Mouse (Mus musculus) midbrain, embryonic 15.5 days (tissue): ENCODE measurements around the gene Cfap43. TPM values are rescaled to one million over a fixed set of nuclear protein-coding genes. Genes with fewer than 3 reads are reported as not detected.

Experiments
- ATAC-seq: fragments of 200-750 bp; cut with Nextera tagmentation; replicated peaks from 2 replicates; pipeline ENCODE4 v1.8.0; 2017; ENCODE audit warnings: moderate TSS enrichment
- H3K27ac ChIP-seq: fragments of 300-500 bp; sonication (generic); 2 replicates; pipeline ENCODE4 v1.5.1; 2015; ENCODE audit warnings: mild to moderate bottlenecking, inconsistent platforms
- H3K27me3 ChIP-seq: fragments of 300-500 bp; sonication (generic); replicated peaks from 2 replicates; pipeline ENCODE4 v1.6.1; 2015; ENCODE audit warnings: inconsistent platforms
- H3K36me3 ChIP-seq: fragments of 300-500 bp; sonication (generic); replicated peaks from 2 replicates; pipeline ENCODE4 v1.6.1; 2015; ENCODE audit warnings: inconsistent platforms
- H3K4me1 ChIP-seq: fragments of 300-500 bp; sonication (generic); 2 replicates; pipeline ENCODE4 v1.6.1; 2015; ENCODE audit warnings: inconsistent platforms
- H3K4me2 ChIP-seq: fragments of 300-500 bp; sonication (generic); 2 replicates; pipeline ENCODE4 v1.6.1; 2015; ENCODE audit warnings: inconsistent platforms, mild to moderate bottlenecking, moderate library complexity
- H3K4me3 ChIP-seq: fragments of 300-500 bp; sonication (generic); 2 replicates; pipeline ENCODE4 v1.5.1; 2015; ENCODE audit warnings: mild to moderate bottlenecking, inconsistent platforms
- H3K9ac ChIP-seq: fragments of 300-500 bp; sonication (generic); 2 replicates; pipeline ENCODE4 v1.6.1; 2015; ENCODE audit warnings: mild to moderate bottlenecking, inconsistent platforms
- H3K9me3 ChIP-seq: fragments of 300-500 bp; sonication (generic); 2 replicates; pipeline ENCODE4 v1.6.1; 2016; ENCODE audit warnings: inconsistent platforms
- WGBS: fragments of 180-500 bp; shearing (Covaris S2); methylation state at CpG from one replicate; pipeline ENCODE4 v1.1.7; 2015; ENCODE audit warnings: mixed read lengths; 5-methylcytosine and 5-hydroxymethylcytosine counted together
- polyA plus RNA-seq: library from polyadenylated mRNA; unstranded; fragments of >200 nt; fragmentation: Nextera tagmentation; extraction: Ambion mirVana; gene quantifications from 2 replicates; pipeline ENCODE4 v1.2.1, GENCODE M21; 2015

Cfap43 gene
- polyA plus RNA-seq, result 1.5 and 1.8 TPM in 2 replicates

- H3K4me1 ChIP-seq, result peaks cover 25% of the 10 kb centered on the region
- H3K4me2 ChIP-seq, result peak within 1 kb of the TSS; percentile 90
- peak within 1 kb of the TSS; percentile 83 for H3K4me3 ChIP-seq
- WGBS, result under 1% methylated on average over 48 of the region's 48 CpGs
- H3K36me3 ChIP-seq, result no peaks in the 10 kb centered on the region
- H3K9ac ChIP-seq, result peak within 1 kb of the TSS; percentile 68
- H3K27ac ChIP-seq, result peak within 1 kb of the TSS; percentile 82
- no peaks in the 10 kb centered on the region for H3K27me3 ChIP-seq
- ATAC-seq, result peak; percentile 73
- no peaks in the 10 kb centered on the region for H3K9me3 ChIP-seq
Observed at GRCm38 (mm10) chr19:47919126-47919965, at the start of gene Cfap43, which contains the start of gene Itprip. Gene Cfap43, minus strand, starts transcription at chr19:47919287. Gene Itprip, minus strand, starts transcription at chr19:47919299.

GRCm38 (mm10) chr19:47958181-47958580 lies 39.1 kb upstream of the Cfap43 start:
- Histone ChIP-seq H3K9ac (no peak overlapping the region), H3K9me3 (no peaks in the 10 kb centered on the region), H3K27me3 (no peaks in the 10 kb centered on the region), H3K4me3 (no peak overlapping the region), H3K27ac (0 out of 2 replicates have a peak overlapping the region, but pooled peaks have one; percentile 8), H3K4me2 (0 out of 2 replicates have a peak overlapping the region, but pooled peaks have one; percentile 7), H3K36me3 (no peaks in the 10 kb centered on the region), H3K4me1 (peaks cover 2% of the 10 kb centered on the region)
- 33% methylated on average over 13 of the region's 13 CpGs for WGBS
- no peak for ATAC-seq

GRCm38 (mm10) chr19:47953169-47953568 lies 34.1 kb upstream of the Cfap43 start:
- peak overlapping the region; percentile 42; the same call in 1 of the 2 replicates for H3K27ac ChIP-seq
- 37% methylated on average over 9 of the region's 9 CpGs for WGBS

GRCm38 (mm10) chr19:47950946-47951345 lies 31.9 kb upstream of the Cfap43 start:
- 89% methylated on average over 7 of the region's 7 CpGs for WGBS
- no peak overlapping the region for H3K27ac ChIP-seq
- no peak overlapping the region for H3K9ac ChIP-seq
- H3K4me3 ChIP-seq, result no peak overlapping the region
- no peaks in the 10 kb centered on the region for H3K27me3 ChIP-seq
- no peaks in the 10 kb centered on the region for H3K9me3 ChIP-seq
- no peak overlapping the region for H3K4me2 ChIP-seq
- H3K4me1 ChIP-seq, result peaks cover 18% of the 10 kb centered on the region
- no peaks in the 10 kb centered on the region for H3K36me3 ChIP-seq
- ATAC-seq, result no peak

More at GRCm38 (mm10) chr19:47953169-47953568, 34.1 kb upstream of the Cfap43 start:
- Histone ChIP-seq H3K27me3 (no peaks in the 10 kb centered on the region), H3K36me3 (no peaks in the 10 kb centered on the region), H3K4me1 (peaks cover 9% of the 10 kb centered on the region), H3K9ac (no peak overlapping the region), H3K9me3 (no peaks in the 10 kb centered on the region), H3K4me3 (no peak overlapping the region), H3K4me2 (no peak overlapping the region)
- ATAC-seq, result no peak

GRCm38 (mm10) chr19:47946821-47947465 lies 27.9 kb upstream of the Cfap43 start:
- Histone ChIP-seq H3K4me2 (peak overlapping the region; percentile 37), H3K36me3 (no peaks in the 10 kb centered on the region), H3K9me3 (no peaks in the 10 kb centered on the region), H3K4me3 (no peak overlapping the region), H3K9ac (no peak overlapping the region), H3K4me1 (peaks cover 9% of the 10 kb centered on the region; the same call in 1 of the 2 replicates), H3K27me3 (no peaks in the 10 kb centered on the region), H3K27ac (no peak overlapping the region)
- 0 out of 2 replicates have a peak, but pooled peaks have one; percentile 37 for ATAC-seq
- WGBS, result 38% methylated on average over 23 of the region's 23 CpGs

GRCm38 (mm10) chr19:47939361-47939760 lies 20.3 kb upstream of the Cfap43 start:
- WGBS, result 62% methylated on average over 6 of the region's 6 CpGs
- no peaks in the 10 kb centered on the region for H3K36me3 ChIP-seq
- no peak overlapping the region for H3K9ac ChIP-seq
- ATAC-seq, result no peak
- no peak overlapping the region for H3K4me2 ChIP-seq
- no peaks in the 10 kb centered on the region for H3K27me3 ChIP-seq
- H3K9me3 ChIP-seq, result no peaks in the 10 kb centered on the region
- H3K4me1 ChIP-seq, result peaks cover 12% of the 10 kb centered on the region
- H3K4me3 ChIP-seq, result no peak overlapping the region
- H3K27ac ChIP-seq, result no peak overlapping the region

GRCm38 (mm10) chr19:47937443-47938406 lies 18.6 kb upstream of the Cfap43 start, which contains the start of gene Cfap58:
Gene Cfap58, plus strand, starts transcription at chr19:47937675.
- WGBS, result 2% methylated on average over 41 of the region's 41 CpGs
- Histone ChIP-seq H3K4me2 (peak within 1 kb of the TSS; percentile 75), H3K9ac (peak within 1 kb of the TSS; percentile 35), H3K9me3 (no peaks in the 10 kb centered on the region), H3K27me3 (no peaks in the 10 kb centered on the region), H3K4me1 (peaks cover 12% of the 10 kb centered on the region), H3K27ac (peak within 1 kb of the TSS; percentile 66), H3K36me3 (no peaks in the 10 kb centered on the region), H3K4me3 (peak within 1 kb of the TSS; percentile 42)
- peak; percentile 93 for ATAC-seq

- H3K36me3 ChIP-seq, result no peaks in the 10 kb centered on the region
- ATAC-seq, result no peak
- H3K4me2 ChIP-seq, result peak overlapping the region; percentile 75
- WGBS, result 61% methylated on average over 9 of the region's 9 CpGs
- peak overlapping the region; percentile 35 for H3K9ac ChIP-seq
- H3K27ac ChIP-seq, result 0 out of 2 replicates have a peak overlapping the region, but pooled peaks have one; percentile 66
- H3K4me3 ChIP-seq, result peak overlapping the region; percentile 42
- H3K4me1 ChIP-seq, result peaks cover 12% of the 10 kb centered on the region
- no peaks in the 10 kb centered on the region for H3K27me3 ChIP-seq
- H3K9me3 ChIP-seq, result no peaks in the 10 kb centered on the region
Observed at GRCm38 (mm10) chr19:47936938-47937337, 17.9 kb upstream of the Cfap43 start.

- Histone ChIP-seq H3K4me2 (0 out of 2 replicates have a peak overlapping the region, but pooled peaks have one; percentile 75), H3K4me3 (no peak overlapping the region), H3K4me1 (peaks cover 12% of the 10 kb centered on the region), H3K36me3 (no peaks in the 10 kb centered on the region), H3K27ac (0 out of 2 replicates have a peak overlapping the region, but pooled peaks have one; percentile 66), H3K9me3 (no peaks in the 10 kb centered on the region), H3K27me3 (no peaks in the 10 kb centered on the region), H3K9ac (no peak overlapping the region)
- 91% methylated on average over 11 of the region's 11 CpGs for WGBS
- no peak for ATAC-seq
Observed at GRCm38 (mm10) chr19:47936490-47936889, 17.4 kb upstream of the Cfap43 start.

- H3K27ac ChIP-seq, result no peak overlapping the region
- no peak overlapping the region for H3K9ac ChIP-seq
- no peaks in the 10 kb centered on the region for H3K36me3 ChIP-seq
- H3K9me3 ChIP-seq, result no peaks in the 10 kb centered on the region
- ATAC-seq, result no peak
- H3K4me2 ChIP-seq, result no peak overlapping the region
- peaks cover 12% of the 10 kb centered on the region for H3K4me1 ChIP-seq
- no peak overlapping the region for H3K4me3 ChIP-seq
- 80% methylated on average over 6 of the region's 6 CpGs for WGBS
- H3K27me3 ChIP-seq, result no peaks in the 10 kb centered on the region
Observed at GRCm38 (mm10) chr19:47935530-47935929, 16.4 kb upstream of the Cfap43 start.

GRCm38 (mm10) chr19:47934636-47935238 lies 15.7 kb upstream of the Cfap43 start:
- no peak overlapping the region for H3K9ac ChIP-seq
- H3K4me2 ChIP-seq, result no peak overlapping the region
- 75% methylated on average over 16 of the region's 16 CpGs for WGBS
- H3K4me1 ChIP-seq, result peaks cover 12% of the 10 kb centered on the region
- H3K9me3 ChIP-seq, result no peaks in the 10 kb centered on the region
- H3K27ac ChIP-seq, result no peak overlapping the region
- H3K36me3 ChIP-seq, result no peaks in the 10 kb centered on the region
- H3K4me3 ChIP-seq, result no peak overlapping the region
- ATAC-seq, result no peak
- no peaks in the 10 kb centered on the region for H3K27me3 ChIP-seq
